Mouse (Mus musculus) gastrocnemius, adult 8-10 months (tissue): Measurements from ENCODE around the gene Hipk2. TPM values are rescaled to one million over a fixed set of nuclear protein-coding genes. Genes with fewer than 3 reads are reported as not detected.

Experiments
- DNase-seq, 2 experiments: peaks; one replicate each; pipeline ENCODE4 v3.0.0; 2022; ENCODE audit warnings: low spot score in 2 of 2
- total RNA-seq, 4 experiments: library from RNA; stranded (reverse); gene quantifications; 2 replicates each; pipeline ENCODE4 v1.2.4; 2022

Gene Hipk2
- total RNA-seq, 4 experiments from 2014 or later, result 65.2 to 144 (median 96.6) TPM

- DNase-seq, result no peak
Measured at GRCm38 (mm10) chr6:38755961-38756360, 120.0 kb downstream of the Hipk2 start.

GRCm38 (mm10) chr6:38755188-38755587 is 120.8 kb downstream of the Hipk2 start:
- no peak for DNase-seq

GRCm38 (mm10) chr6:38753729-38754128 is 122.2 kb downstream of the Hipk2 start:
- peak in 1 of 2 experiments; percentile 8 for DNase-seq

GRCm38 (mm10) chr6:38753025-38753424 is 122.9 kb downstream of the Hipk2 start:
- no peak for DNase-seq

- peak; percentile 18 to 34 for DNase-seq
Measured at GRCm38 (mm10) chr6:38752495-38752894, 123.5 kb downstream of the Hipk2 start.

- no peak for DNase-seq
Measured at GRCm38 (mm10) chr6:38748037-38748436, 127.9 kb downstream of the Hipk2 start.

GRCm38 (mm10) chr6:38743351-38743750 is 132.6 kb downstream of the Hipk2 start:
- DNase-seq, result no peak

GRCm38 (mm10) chr6:38742441-38742840 is 133.5 kb downstream of the Hipk2 start:
- no peak for DNase-seq

- no peak for DNase-seq
Measured at GRCm38 (mm10) chr6:38741024-38741423, 134.9 kb downstream of the Hipk2 start.

GRCm38 (mm10) chr6:38739266-38739665 is 136.7 kb downstream of the Hipk2 start:
- DNase-seq, result no peak

GRCm38 (mm10) chr6:38737763-38738162 is 138.2 kb downstream of the Hipk2 start:
- no peak for DNase-seq

GRCm38 (mm10) chr6:38736240-38736639 is 139.7 kb downstream of the Hipk2 start:
- peak; percentile 59 to 66 for DNase-seq

- no peak for DNase-seq
Measured at GRCm38 (mm10) chr6:38732681-38733080, 143.3 kb downstream of the Hipk2 start.

GRCm38 (mm10) chr6:38730169-38731146 is 145.5 kb downstream of the Hipk2 start:
- DNase-seq, result no peak

GRCm38 (mm10) chr6:38725515-38725914 is 150.4 kb downstream of the Hipk2 start:
- no peak for DNase-seq

GRCm38 (mm10) chr6:38721361-38721760 is 154.6 kb downstream of the Hipk2 start:
- no peak for DNase-seq

GRCm38 (mm10) chr6:38719229-38719628 is 156.7 kb downstream of the Hipk2 start:
- no peak for DNase-seq

GRCm38 (mm10) chr6:38718625-38719024 is 157.3 kb downstream of the Hipk2 start:
- DNase-seq, result no peak

- DNase-seq, result no peak
Measured at GRCm38 (mm10) chr6:38715881-38716280, 160.1 kb downstream of the Hipk2 start.

GRCm38 (mm10) chr6:38713957-38714898 is 161.7 kb downstream of the Hipk2 start:
- no peak for DNase-seq

- DNase-seq, result no peak
Measured at GRCm38 (mm10) chr6:38710449-38710848, 165.5 kb downstream of the Hipk2 start.
